Mouse (Mus musculus) lung, embryonic 16.5 days (tissue): ENCODE results near the gene Cxcr1. TPM values are rescaled to one million over a fixed set of nuclear protein-coding genes. Genes with fewer than 3 reads are reported as not detected.
"Not testable (repeated sequence)": the region's sequence is repeated elsewhere in the genome, so short reads cannot be mapped to it uniquely, and the experiment has no call there.

Experiments used
- ATAC-seq: fragments of 200-750 bp; cut with Nextera tagmentation; 2 replicates; pipeline ENCODE4 v1.8.0; 2017; ENCODE audit warnings: low read depth, mild to moderate bottlenecking, moderate library complexity
- H3K27ac ChIP-seq: fragments of 300-500 bp; sonication (generic); 2 replicates; pipeline ENCODE4 v1.5.1; 2014; ENCODE audit warnings: mild to moderate bottlenecking, control low read depth, low read length
- H3K27me3 ChIP-seq: fragments of 300-500 bp; sonication (generic); 2 replicates; pipeline ENCODE4 v1.6.1; 2014; ENCODE audit warnings: low read depth, low read length, mixed read lengths; ENCODE audit not compliant: control insufficient read depth, insufficient read depth
- H3K36me3 ChIP-seq: fragments of 300-500 bp; sonication (generic); 2 replicates; pipeline ENCODE4 v1.6.1; 2014; ENCODE audit warnings: low read length; ENCODE audit not compliant: control insufficient read depth, insufficient read depth
- H3K4me1 ChIP-seq: fragments of 300-500 bp; sonication (generic); replicated peaks from 2 replicates; pipeline ENCODE4 v1.6.1; 2014; ENCODE audit warnings: low read length, mixed read lengths; ENCODE audit not compliant: control insufficient read depth, insufficient read depth
- H3K4me2 ChIP-seq: fragments of 300-500 bp; sonication (generic); 2 replicates; pipeline ENCODE4 v1.6.1; 2014; ENCODE audit warnings: low read depth, low read length, control low read depth
- H3K4me3 ChIP-seq: fragments of 300-500 bp; sonication (generic); 2 replicates; pipeline ENCODE4 v1.5.1; 2014; ENCODE audit warnings: mild to moderate bottlenecking, low read length, control low read depth
- H3K9ac ChIP-seq: fragments of 300-500 bp; sonication (generic); 2 replicates; pipeline ENCODE4 v1.6.1; 2014; ENCODE audit warnings: low read length, control low read depth
- H3K9me3 ChIP-seq: fragments of 300-500 bp; sonication (generic); 2 replicates; pipeline ENCODE4 v1.6.1; 2016; ENCODE audit warnings: low read length; ENCODE audit not compliant: control insufficient read depth
- WGBS: fragments of 180-500 bp; shearing (Covaris S2); extraction: QIAGEN DNeasy Blood & Tissue Kit; methylation state at CpG from one replicate; pipeline ENCODE4 v1.1.7; 2014; 5-methylcytosine and 5-hydroxymethylcytosine counted together
- polyA plus RNA-seq: library from polyadenylated mRNA; unstranded; fragments of >200 nt; fragmentation: Nextera tagmentation; extraction: Ambion mirVana; gene quantifications from 2 replicates; pipeline ENCODE4 v1.2.1, GENCODE M21; 2015

Gene Cxcr1
- polyA plus RNA-seq, 1 experiment from 2014 or later: not detected

GRCm38 (mm10) chr1:74181462-74181861 lies 13.0 kb downstream of the Cxcr1 start:
- no peak for ATAC-seq
- Histone ChIP-seq H3K4me2 (no peak overlapping the region), H3K36me3 (no peaks in the 10 kb centered on the region), H3K9ac (no peak overlapping the region), H3K27ac (no peak overlapping the region), H3K4me3 (no peak overlapping the region), H3K4me1 (peaks cover 2% of the 10 kb centered on the region; the same call in 1 of the 2 replicates), H3K9me3 (no peaks in the 10 kb centered on the region), H3K27me3 (no peaks in the 10 kb centered on the region)
- WGBS: 46% methylated on average over 2 of the region's 2 CpGs

- H3K27me3 ChIP-seq: no peaks in the 10 kb centered on the region
- H3K4me1 ChIP-seq: peaks cover 6% of the 10 kb centered on the region
- ATAC-seq: peak; percentile 95
- H3K4me3 ChIP-seq: no peak overlapping the region
- H3K4me2 ChIP-seq: no peak overlapping the region
- 42% methylated on average over 9 of the region's 9 CpGs for WGBS
- H3K9ac ChIP-seq: no peak overlapping the region
- no peaks in the 10 kb centered on the region for H3K9me3 ChIP-seq
- H3K36me3 ChIP-seq: no peaks in the 10 kb centered on the region
- H3K27ac ChIP-seq: peak overlapping the region; percentile 77
Measured at GRCm38 (mm10) chr1:74179624-74180408, 14.6 kb downstream of the Cxcr1 start.

- Histone ChIP-seq H3K4me1 (peaks cover 6% of the 10 kb centered on the region), H3K27me3 (no peaks in the 10 kb centered on the region), H3K4me2 (no peak overlapping the region), H3K9me3 (no peaks in the 10 kb centered on the region), H3K27ac (no peak overlapping the region), H3K36me3 (no peaks in the 10 kb centered on the region), H3K9ac (no peak overlapping the region), H3K4me3 (no peak overlapping the region)
- no peak for ATAC-seq
- WGBS: 71% methylated on average over 3 of the region's 3 CpGs
Measured at GRCm38 (mm10) chr1:74178618-74179017, 15.8 kb downstream of the Cxcr1 start.

- H3K27ac ChIP-seq: no peak overlapping the region
- H3K36me3 ChIP-seq: no peaks in the 10 kb centered on the region
- no peak overlapping the region for H3K4me2 ChIP-seq
- H3K9me3 ChIP-seq: no peaks in the 10 kb centered on the region
- H3K27me3 ChIP-seq: no peaks in the 10 kb centered on the region
- H3K9ac ChIP-seq: no peak overlapping the region
- ATAC-seq: peak; percentile 32; the same call in 1 of the 2 replicates
- H3K4me1 ChIP-seq: peaks cover 5% of the 10 kb centered on the region
- WGBS: 49% methylated on average over 4 of the region's 4 CpGs
- H3K4me3 ChIP-seq: no peak overlapping the region
Measured at GRCm38 (mm10) chr1:74175731-74176130, 18.7 kb downstream of the Cxcr1 start.

- Histone ChIP-seq H3K4me2 (no peak overlapping the region), H3K36me3 (no peaks in the 10 kb centered on the region), H3K4me1 (peaks cover 4% of the 10 kb centered on the region), H3K9me3 (no peaks in the 10 kb centered on the region), H3K27me3 (no peaks in the 10 kb centered on the region), H3K9ac (no peak overlapping the region), H3K4me3 (no peak overlapping the region), H3K27ac (no peak overlapping the region)
- 73% methylated on average over 3 of the region's 3 CpGs for WGBS
- no peak for ATAC-seq
Measured at GRCm38 (mm10) chr1:74172722-74173121, 21.7 kb downstream of the Cxcr1 start.

- no peaks in the 10 kb centered on the region for H3K9me3 ChIP-seq
- H3K4me1 ChIP-seq: 0 out of 2 replicates have a peak, but pooled peaks cover 2% of the 10 kb centered on the region
- no peak overlapping the region for H3K4me2 ChIP-seq
- H3K36me3 ChIP-seq: no peaks in the 10 kb centered on the region
- WGBS: 84% methylated on average over 3 of the region's 3 CpGs
- no peaks in the 10 kb centered on the region for H3K27me3 ChIP-seq
- H3K4me3 ChIP-seq: no peak overlapping the region
- no peak for ATAC-seq
- no peak overlapping the region for H3K9ac ChIP-seq
- H3K27ac ChIP-seq: no peak overlapping the region
Measured at GRCm38 (mm10) chr1:74169721-74170120, 24.7 kb downstream of the Cxcr1 start.

GRCm38 (mm10) chr1:74167136-74167535 lies 27.3 kb downstream of the Cxcr1 start:
- Histone ChIP-seq H3K27ac (no peak overlapping the region), H3K27me3 (no peaks in the 10 kb centered on the region), H3K9ac (no peak overlapping the region), H3K9me3 (no peaks in the 10 kb centered on the region), H3K4me3 (no peak overlapping the region), H3K36me3 (no peaks in the 10 kb centered on the region), H3K4me2 (no peak overlapping the region), H3K4me1 (0 out of 2 replicates have a peak, but pooled peaks cover 2% of the 10 kb centered on the region)
- WGBS: 59% methylated on average over 5 of the region's 5 CpGs
- ATAC-seq: no peak

- peaks cover 6% of the 10 kb centered on the region; the same call in 1 of the 2 replicates for H3K4me1 ChIP-seq
- no peak overlapping the region for H3K4me3 ChIP-seq
- H3K4me2 ChIP-seq: no peak overlapping the region
- H3K27me3 ChIP-seq: no peaks in the 10 kb centered on the region
- no peaks in the 10 kb centered on the region for H3K36me3 ChIP-seq
- no peak overlapping the region for H3K9ac ChIP-seq
- ATAC-seq: no peak
- H3K9me3 ChIP-seq: no peaks in the 10 kb centered on the region
- 63% methylated on average over 2 of the region's 2 CpGs for WGBS
- no peak overlapping the region for H3K27ac ChIP-seq
Measured at GRCm38 (mm10) chr1:74160036-74160435, 34.4 kb downstream of the Cxcr1 start.

- H3K27me3 ChIP-seq, H3K36me3 ChIP-seq, ATAC-seq, H3K4me2 ChIP-seq, H3K27ac ChIP-seq, H3K9ac ChIP-seq, H3K4me1 ChIP-seq, H3K9me3 ChIP-seq, H3K4me3 ChIP-seq: not testable (repeated sequence)
- WGBS: 78% methylated on average over 4 of the region's 5 CpGs
Measured at GRCm38 (mm10) chr1:74159613-74160012, 34.8 kb downstream of the Cxcr1 start.
